24 mouse cellular contexts compared by ENCODE assay signal in the genomic region with DNA sequence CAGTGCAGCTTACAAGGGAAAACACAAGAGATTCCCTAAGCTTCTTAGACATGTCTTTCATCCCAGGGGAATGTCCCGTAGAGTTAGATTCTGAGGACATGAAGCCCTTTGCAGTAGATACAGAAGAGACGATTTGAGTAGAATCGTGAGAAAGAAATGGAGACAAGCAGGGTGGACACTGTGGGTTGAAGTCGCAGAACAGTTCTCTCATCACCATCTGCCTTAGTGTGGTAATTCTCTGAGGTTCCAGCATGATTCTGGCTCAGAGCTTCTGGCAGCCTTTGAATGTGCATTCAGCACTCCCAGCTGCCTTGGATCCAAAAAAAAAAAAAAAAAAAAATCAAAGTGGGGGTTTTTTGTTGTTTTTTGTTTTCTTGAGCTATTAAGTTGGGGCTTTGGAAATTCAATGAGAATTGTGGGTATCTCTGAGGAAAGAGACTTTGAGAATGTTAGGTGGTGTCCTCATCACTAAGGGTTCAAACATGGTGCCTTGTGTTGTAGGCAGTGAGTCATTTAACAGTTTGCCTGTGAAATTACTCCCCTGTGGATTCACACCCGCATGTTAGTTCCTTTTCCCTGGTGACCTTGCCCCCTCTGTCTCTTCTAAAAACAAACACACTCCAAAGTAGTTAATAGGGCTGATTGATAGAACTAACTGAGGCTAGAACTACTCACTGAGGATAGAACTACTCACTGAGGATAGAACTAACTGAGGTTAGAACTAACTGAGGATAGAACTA. TPM values are rescaled to one million over a fixed set of nuclear protein-coding genes. Genes with fewer than 3 reads are reported as not detected.
DNase-seq lines count a peak whose midpoint lies in the region; ATAC-seq and TF ChIP-seq lines count a peak whose summit lies in the region.
"Had no signal": no experiment of that assay in that cellular context is flagged by ENCODE, and none has a peak within 500 bp of the region (broad histone marks: within the 10 kb centered on the region; RNA-seq: fewer than 3 reads in every experiment).

No protein-coding gene starts in this region.

- H3K27me3 ChIP-seq in stomach, postnatal 0 days (ENCODE audit: control insufficient read depth, insufficient read depth, low read length) = no peaks in the 10 kb centered on the region
- H3K27me3 ChIP-seq: forebrain, embryonic 13.5 days; hindbrain, embryonic 13.5 days; limb, embryonic 15.5 days; liver, embryonic 15.5 days had no signal

- peak overlapping the region; percentile 61; the same call in 1 of the 2 replicates for H3K27ac ChIP-seq in layer of hippocampus, adult 2 months
- H3K27ac ChIP-seq in stomach, postnatal 0 days (replicated peaks) = no peak overlapping the region
- H3K27ac ChIP-seq: forebrain, embryonic 13.5 days; hindbrain, embryonic 13.5 days; limb, embryonic 15.5 days; liver, embryonic 15.5 days; macrophage had no signal

- ATAC-seq in cerebellum, adult (ENCODE audit: insufficient number of reproducible peaks, low FRiP score, low TSS enrichment) = no peak
- ATAC-seq in stomach, postnatal 0 days (ENCODE audit: low FRiP score, low TSS enrichment) = no peak
- ATAC-seq: activated CD4-positive, CD25-positive, alpha-beta regulatory T cell, adult 4 months; CD4-positive, CD25-positive, alpha-beta regulatory T cell, adult 4 months; forebrain, embryonic 13.5 days had no signal

- no peak overlapping the region for H3K4me2 ChIP-seq in stomach, postnatal 0 days (replicated peaks; ENCODE audit: low read depth)
- H3K4me2 ChIP-seq: forebrain, embryonic 13.5 days; heart, embryonic 11.5 days; hindbrain, embryonic 13.5 days; limb, embryonic 15.5 days; liver, embryonic 15.5 days; midbrain, embryonic 11.5 days had no signal

- no peaks in the 10 kb centered on the region for H3K9me3 ChIP-seq in stomach, postnatal 0 days (ENCODE audit: control insufficient read depth, low read length)
- H3K9me3 ChIP-seq: forebrain, embryonic 13.5 days; hindbrain, embryonic 13.5 days; limb, embryonic 15.5 days; liver, embryonic 15.5 days had no signal

- H3K9ac ChIP-seq in stomach, postnatal 0 days (ENCODE audit: low read length) = no peak overlapping the region
- H3K9ac ChIP-seq: forebrain, embryonic 13.5 days; hindbrain, embryonic 13.5 days; limb, embryonic 15.5 days; liver, embryonic 15.5 days had no signal

- no peak for TF ChIP-seq EP300 in stomach, postnatal 0 days (optimal IDR thresholded peaks at IDR 0.05)

- no peaks in the 10 kb centered on the region for H3K36me3 ChIP-seq in stomach, postnatal 0 days (ENCODE audit: control insufficient read depth, insufficient read depth, low read length)
- H3K36me3 ChIP-seq: hindbrain, embryonic 13.5 days; liver, embryonic 15.5 days had no signal

- intact Hi-C loops in left cerebral cortex, postnatal 14 days (cut with DNase I) = no loop called here

- no peak overlapping the region for H3K4me3 ChIP-seq in layer of hippocampus, adult 2 months
- no peak overlapping the region for H3K4me3 ChIP-seq in stomach, postnatal 0 days (ENCODE audit: low read depth, low read length)
- H3K4me3 ChIP-seq: forebrain, embryonic 13.5 days; hindbrain, embryonic 13.5 days; limb, embryonic 15.5 days; liver, embryonic 15.5 days had no signal

- DNase-seq in cerebellum, postnatal 10 days = peak; percentile 43 to 45
- peak; percentile 47 to 51 for DNase-seq in layer of hippocampus, adult 2 months (ENCODE audit: low spot score in 2 of 2)
- DNase-seq in layer of hippocampus, adult 9-10 months (ENCODE audit: low spot score) = no peak
- peak; percentile 54 for DNase-seq in 3T3-L1 (ENCODE audit: low read depth, low spot score)
- peak; percentile 53 to 74 for DNase-seq in left cerebral cortex, postnatal 14 days (ENCODE audit: low spot score in 2 of 2)
- no peak for DNase-seq in adrenal gland, adult 18-20 months (ENCODE audit: low spot score in 2 of 2)
- DNase-seq in stomach, postnatal 0 days (ENCODE audit: low spot score) = no peak
- DNase-seq: adrenal gland, postnatal 36 days; cerebellum, adult 2 months; kidney, adult 8-10 months; kidney, postnatal 25 days; thymus, postnatal 14 days had no signal

- WGBS in stomach, postnatal 0 days = 66% methylated on average over 5 of the region's 5 CpGs

- no peak for TF ChIP-seq CTCF in layer of hippocampus, adult 2 months (conservative IDR thresholded peaks at IDR 0.05)
- no peak for TF ChIP-seq CTCF in stomach, postnatal 0 days (IDR thresholded peaks at IDR 0.05; ENCODE audit: low read depth)

- H3K4me1 ChIP-seq in stomach, postnatal 0 days (replicated peaks; ENCODE audit: control insufficient read depth, insufficient read depth) = peaks cover 3% of the 10 kb centered on the region; the same call in 1 of the 2 replicates
- H3K4me1 ChIP-seq: liver, embryonic 15.5 days had no signal

RNA-seq across cellular contexts. Expression of gene Arhgef3, which starts 33.0 kb away (rescaled TPM):
- 10 to 100 TPM; 77.1 to 79.5 TPM for total RNA-seq in layer of hippocampus, adult 2 months (2021)
- 10 to 100 TPM; 50.4 to 50.5 TPM for total RNA-seq in left cerebral cortex, postnatal 14 days (2021)
- total RNA-seq in adrenal gland, adult 18-20 months (2021) = 10 to 100 TPM; 25.3 to 45.5 TPM
- 13.1 and 14.1 TPM in 2 replicates for polyA plus RNA-seq in stomach, postnatal 0 days (2015; fragmentation: Nextera tagmentation; extraction: Ambion mirVana)

RNA-seq across cellular contexts. Expression of gene Il17rd, which starts 43.0 kb away (rescaled TPM):
- 1 to 10 TPM; 2.8 to 3.2 TPM for total RNA-seq in layer of hippocampus, adult 2 months (2021)
- total RNA-seq in left cerebral cortex, postnatal 14 days (2021) = 1 to 10 TPM; 2.9 to 3.1 TPM
- 1 to 10 TPM; 2.9 to 3.7 TPM for total RNA-seq in adrenal gland, adult 18-20 months (2021)
- polyA plus RNA-seq in stomach, postnatal 0 days (2015; fragmentation: Nextera tagmentation; extraction: Ambion mirVana) = 1.0 and 1.1 TPM in 2 replicates
- total RNA-seq: common myeloid progenitor, adult 5-6 weeks; granulocyte monocyte progenitor cell, adult 5-6 weeks had no signal

Comparison
In these comparisons a context has a peak if more than half of its experiments do, and no peak if none do; other contexts are left out.
1. DNase-seq: peak in cerebellum, postnatal 10 days (2 of 2), layer of hippocampus, adult 2 months (2 of 2), 3T3-L1 (single experiment) and left cerebral cortex, postnatal 14 days (2 of 2); none in layer of hippocampus, adult 9-10 months (single experiment), adrenal gland, adult 18-20 months (0 of 2) and stomach, postnatal 0 days (single experiment).